Comparison of ENCODE assay signal across 9 mouse cellular contexts in the genomic region with DNA sequence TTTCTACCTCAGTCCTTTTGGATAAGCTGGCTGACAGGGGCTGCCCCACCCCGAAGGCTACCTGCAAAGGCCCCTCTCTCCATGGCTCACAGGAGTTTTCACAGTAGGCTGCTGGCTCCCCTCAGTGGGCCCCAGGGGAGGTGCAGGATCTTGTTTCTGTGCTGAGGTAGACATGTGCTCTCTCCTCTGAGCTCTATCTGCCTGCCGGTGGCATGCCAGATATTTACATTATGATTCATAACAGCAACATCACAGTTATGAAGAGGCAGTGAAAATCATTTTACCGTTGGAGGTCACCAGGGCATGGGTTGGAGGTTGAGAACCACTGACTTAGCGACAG. TPM values are rescaled to one million over a fixed set of nuclear protein-coding genes. Genes with fewer than 3 reads are reported as not detected.
A peak's percentile ranks its signal among the peaks of the same experiment; 100 is the strongest.
DNase-seq lines count a peak whose midpoint lies in the region; ATAC-seq and TF ChIP-seq lines count a peak whose summit lies in the region.
"Had no signal": no experiment of that assay in that cellular context is flagged by ENCODE, and none has a peak within 500 bp of the region (broad histone marks: within the 10 kb centered on the region; RNA-seq: fewer than 3 reads in every experiment).

No protein-coding gene starts in this region.

- H3K36me3 ChIP-seq in thymus, adult 2 months (ENCODE audit: control insufficient read depth, insufficient read depth, low read length) = peaks cover 10% of the 10 kb centered on the region
- peaks cover 56% of the 10 kb centered on the region for H3K36me3 ChIP-seq in intestine, postnatal 0 days (ENCODE audit: control insufficient read depth, insufficient read depth)

- TF ChIP-seq POLR2A in thymus, adult 2 months (IDR thresholded peaks at IDR 0.05; ENCODE audit: control insufficient read depth, extremely low read depth, insufficient read depth, low read length, poor library complexity) = no peak

- H3K27ac ChIP-seq in thymus, adult 2 months (ENCODE audit: control insufficient read depth, insufficient read depth, low read length) = no peak overlapping the region
- no peak overlapping the region for H3K27ac ChIP-seq in intestine, postnatal 0 days (ENCODE audit: low read depth, low read length)

- H3K4me1 ChIP-seq in thymus, adult 2 months (replicated peaks; ENCODE audit: control insufficient read depth, insufficient read depth, low read length) = peaks cover 6% of the 10 kb centered on the region
- no peaks in the 10 kb centered on the region for H3K4me1 ChIP-seq in intestine, postnatal 0 days (replicated peaks; ENCODE audit: control insufficient read depth, insufficient read depth, low read length)

- H3K4me2 ChIP-seq in intestine, postnatal 0 days (replicated peaks; ENCODE audit: low read depth) = no peak overlapping the region

- no peak overlapping the region for H3K4me3 ChIP-seq in thymus, adult 2 months (ENCODE audit: control insufficient read depth, insufficient read depth, low read length)
- no peak overlapping the region for H3K4me3 ChIP-seq in intestine, postnatal 0 days (ENCODE audit: low read depth, low read length)

- H3K27me3 ChIP-seq in thymus, adult 2 months (ENCODE audit: control insufficient read depth, insufficient read depth, low read length) = no peaks in the 10 kb centered on the region
- no peaks in the 10 kb centered on the region for H3K27me3 ChIP-seq in intestine, postnatal 0 days (replicated peaks; ENCODE audit: control insufficient read depth, insufficient read depth, low read length)

- WGBS in thymus, adult 2 months = 84% methylated on average over 4 of the region's 4 CpGs
- 42% methylated on average over 4 of the region's 4 CpGs for WGBS in intestine, postnatal 0 days

- no peaks in the 10 kb centered on the region for H3K9me3 ChIP-seq in intestine, postnatal 0 days (ENCODE audit: control insufficient read depth)

- ATAC-seq in frontal cortex, adult (ENCODE audit: low TSS enrichment) = peak; percentile 81; the same call in 1 of the 2 replicates
- ATAC-seq in intestine, postnatal 0 days = no peak
- no peak for ATAC-seq in inflammation-experienced regulatory T-cells, adult 6 months

- TF ChIP-seq CTCF in thymus, adult 2 months (IDR thresholded peaks at IDR 0.05; ENCODE audit: borderline replicate concordance, control insufficient read depth, extremely low read depth, insufficient read depth, low read length, poor library complexity) = no peak
- peak; percentile 65 for TF ChIP-seq CTCF in intestine, postnatal 0 days (IDR thresholded peaks at IDR 0.05; ENCODE audit: low read depth)

- DNase-seq in frontal cortex, postnatal 10 days (ENCODE audit: low spot score in 2 of 2) = no peak
- DNase-seq in thymus, postnatal 14 days = peak; percentile 34
- no peak for DNase-seq in thymus, adult 2 months
- no peak for DNase-seq in adrenal gland, adult (ENCODE audit: inconsistent age in 2 of 2, low spot score in 1 of 2)
- DNase-seq in layer of hippocampus, postnatal 14 days (ENCODE audit: low spot score in 2 of 2) = no peak
- DNase-seq: lung, postnatal 14 days had no signal

- H3K9ac ChIP-seq in intestine, postnatal 0 days (ENCODE audit: low read depth, low read length) = no peak overlapping the region

RNA-seq across cellular contexts. Expression of a gene that starts 12.5 kb away (rescaled TPM):
- 51.0 and 61.1 TPM in 2 replicates for polyA plus RNA-seq in thymus, adult 2 months (2012; rRNA removed)
- polyA plus RNA-seq in intestine, postnatal 0 days (2015; fragmentation: Nextera tagmentation; extraction: Ambion mirVana) = 13.7 and 14.0 TPM in 2 replicates
- 10 to 100 TPM; 22.5 to 25.4 (median 24.7) TPM for polyA plus RNA-seq in inflammation-experienced regulatory T-cells, adult 6 months (2017; shearing (Covaris generic))
- total RNA-seq in layer of hippocampus, postnatal 14 days (2021) = 10 to 100 TPM; 77.1 to 87.7 TPM

RNA-seq across cellular contexts. Expression of a gene that starts 43.5 kb away (rescaled TPM):
- polyA plus RNA-seq in thymus, adult 2 months (2012; rRNA removed) = 0.09 and 0.15 TPM in 2 replicates
- 0.14 and 0.25 TPM in 2 replicates for polyA plus RNA-seq in intestine, postnatal 0 days (2015; fragmentation: Nextera tagmentation; extraction: Ambion mirVana)
- not detected for polyA plus RNA-seq in inflammation-experienced regulatory T-cells, adult 6 months (2017; shearing (Covaris generic))
- 100 to 1,000 TPM in 1 of 2 experiments, 10 to 100 TPM in 1; 98.9 to 106 TPM for total RNA-seq in layer of hippocampus, postnatal 14 days (2021)

RNA-seq across cellular contexts. Expression of a gene that starts 46.7 kb away (rescaled TPM):
- polyA plus RNA-seq in thymus, adult 2 months (2012; rRNA removed) = 22.7 and 26.4 TPM in 2 replicates
- polyA plus RNA-seq in intestine, postnatal 0 days (2015; fragmentation: Nextera tagmentation; extraction: Ambion mirVana) = 35.7 and 42.8 TPM in 2 replicates
- 10 to 100 TPM in 1 of 3 experiments, 1 to 10 TPM in 2; 5.6 to 12.9 (median 8.3) TPM for polyA plus RNA-seq in inflammation-experienced regulatory T-cells, adult 6 months (2017; shearing (Covaris generic))
- 10 to 100 TPM; 89.0 to 90.0 TPM for total RNA-seq in layer of hippocampus, postnatal 14 days (2021)

RNA-seq across cellular contexts. Expression of a gene that starts 54.2 kb away (rescaled TPM):
- 31.7 and 32.4 TPM in 2 replicates for polyA plus RNA-seq in thymus, adult 2 months (2012; rRNA removed)
- 2.5 and 3.2 TPM in 2 replicates for polyA plus RNA-seq in intestine, postnatal 0 days (2015; fragmentation: Nextera tagmentation; extraction: Ambion mirVana)
- 10 to 100 TPM in 1 of 3 experiments, 1 to 10 TPM in 2; 6.9 to 10.2 (median 9.2) TPM for polyA plus RNA-seq in inflammation-experienced regulatory T-cells, adult 6 months (2017; shearing (Covaris generic))
- total RNA-seq in layer of hippocampus, postnatal 14 days (2021) = 10 to 100 TPM; 12.4 to 13.8 TPM
